Mouse (Mus musculus): ENCODE results near the gene Acp5. TPM values are rescaled to one million over a fixed set of nuclear protein-coding genes. Genes with fewer than 3 reads are reported as not detected.

The Acp5 gene
- 7.4 and 23.8 TPM in 2 replicates for polyA plus RNA-seq (2012; ENCODE audit: insufficient read depth, low replicate concordance)

DNA sequence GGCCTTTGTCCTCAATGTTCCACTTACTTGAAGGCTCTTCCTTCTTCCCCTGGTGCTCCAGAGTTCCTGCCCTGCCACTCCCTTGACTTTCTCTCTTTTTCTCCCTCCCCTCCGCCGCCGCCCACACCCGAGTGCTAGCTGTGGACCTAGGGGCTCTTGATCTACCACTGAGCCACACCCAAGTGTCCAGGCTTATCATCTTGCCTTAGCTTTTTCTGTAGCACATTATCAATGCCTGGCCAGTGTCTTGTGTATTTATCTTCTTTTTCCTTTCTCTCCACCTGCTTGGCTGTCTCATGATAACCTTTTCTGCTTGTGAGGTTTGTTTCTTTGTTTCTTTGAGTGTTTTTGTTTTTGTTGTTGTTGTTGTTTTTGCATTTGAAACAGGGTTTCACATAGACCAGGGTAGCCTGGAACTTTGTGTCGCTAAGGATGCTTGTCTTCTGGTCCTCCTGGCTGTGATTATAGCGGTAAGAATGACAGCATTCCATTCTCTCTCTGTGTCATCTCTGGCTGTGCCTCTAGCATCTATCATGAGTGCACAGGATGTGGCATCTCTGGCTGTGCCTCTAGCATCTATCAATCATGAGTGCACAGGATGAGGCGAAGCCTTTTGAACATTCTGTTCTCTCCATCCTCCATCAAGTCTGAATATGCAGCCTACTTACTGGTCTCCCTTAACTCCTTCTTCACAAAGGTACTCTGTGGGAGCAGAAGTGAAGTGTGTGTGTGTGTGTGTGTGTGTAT is at the start of gene Acp5:
Acp5 (minus strand) TSS at position 68 of the 747 bp plus-strand sequence.
- Histone ChIP-seq H3K36me3 (replicated peaks; ENCODE audit: low read length) (no peaks in the 10 kb centered on the region), H3K9me3 (peaks cover 12% of the 10 kb centered on the region), H3K4me3 (replicated peaks) (no peak within 1 kb of the TSS), H3K4me1 (peaks cover 15% of the 10 kb centered on the region), H3K27me3 (replicated peaks) (peaks cover 25% of the 10 kb centered on the region)
- no peak for TF ChIP-seq FLI1 (IDR thresholded peaks at IDR 0.05; ENCODE audit: low read length)
- no peak for TF ChIP-seq GATA1 (IDR thresholded peaks at IDR 0.05; ENCODE audit: borderline replicate concordance, low read length)

DNA sequence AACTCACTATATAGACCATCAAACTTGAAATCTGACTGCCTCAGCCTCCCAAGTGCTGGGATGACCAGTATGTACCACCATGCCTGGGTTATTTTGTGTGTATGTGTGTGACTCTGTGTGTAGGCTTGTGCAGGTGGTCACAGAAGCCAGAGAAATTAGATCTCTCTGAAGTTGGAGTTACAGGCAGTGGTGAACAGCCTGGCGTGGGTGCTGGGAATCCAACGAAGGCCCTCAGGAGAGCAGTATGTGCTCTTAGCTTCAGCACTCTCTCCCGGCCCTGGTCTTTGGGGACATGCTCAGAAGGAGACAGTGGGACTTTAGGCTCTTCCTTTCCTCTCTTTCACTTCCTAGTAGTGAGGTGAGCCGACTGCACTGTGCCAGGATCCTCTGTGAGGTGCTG is 36.8 kb upstream of the Acp5 start:
- no peaks in the 10 kb centered on the region for H3K36me3 ChIP-seq (replicated peaks; ENCODE audit: low read length)
- H3K4me3 ChIP-seq (replicated peaks) = no peak overlapping the region
- no peak for TF ChIP-seq GATA1 (IDR thresholded peaks at IDR 0.05; ENCODE audit: borderline replicate concordance, low read length)
- no peaks in the 10 kb centered on the region for H3K4me1 ChIP-seq
- H3K27me3 ChIP-seq (replicated peaks) = no peaks in the 10 kb centered on the region
- peaks cover 13% of the 10 kb centered on the region for H3K9me3 ChIP-seq

GRCm38 (mm10) chr9:22169327-22169726 is 33.8 kb upstream of the Acp5 start:
- Histone ChIP-seq H3K4me1 (no peaks in the 10 kb centered on the region), H3K4me3 (replicated peaks) (no peak overlapping the region), H3K36me3 (replicated peaks; ENCODE audit: low read length) (no peaks in the 10 kb centered on the region), H3K9me3 (peaks cover 16% of the 10 kb centered on the region), H3K27me3 (replicated peaks) (no peaks in the 10 kb centered on the region)
- TF ChIP-seq FLI1 (IDR thresholded peaks at IDR 0.05; ENCODE audit: low read length) (no peak), GATA1 (IDR thresholded peaks at IDR 0.05; ENCODE audit: borderline replicate concordance, low read length) (no peak)

DNA sequence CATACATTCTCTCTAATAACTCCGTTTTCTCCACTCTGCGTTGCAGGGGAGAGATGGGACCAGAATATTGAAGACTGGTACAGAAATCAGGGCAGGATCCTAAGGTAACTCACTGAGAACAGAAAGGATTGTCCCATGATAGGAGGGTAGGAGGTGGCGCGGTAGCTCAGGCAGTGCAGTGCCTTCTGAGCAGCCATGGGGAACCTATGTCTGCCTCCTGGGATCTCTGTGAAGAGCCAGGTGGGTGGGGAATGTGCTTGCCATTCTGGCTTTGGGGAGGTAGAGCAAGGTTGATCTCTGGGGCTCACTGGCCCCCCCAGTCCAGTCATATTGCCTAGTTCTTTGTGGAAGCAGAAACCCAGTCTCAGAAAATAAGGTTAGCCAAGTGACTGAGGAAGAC is 32.2 kb upstream of the Acp5 start:
- TF ChIP-seq FLI1 (IDR thresholded peaks at IDR 0.05; ENCODE audit: low read length) (no peak), GATA1 (IDR thresholded peaks at IDR 0.05; ENCODE audit: borderline replicate concordance, low read length) (no peak)
- Histone ChIP-seq H3K27me3 (replicated peaks) (no peaks in the 10 kb centered on the region), H3K4me1 (no peaks in the 10 kb centered on the region), H3K36me3 (replicated peaks; ENCODE audit: low read length) (no peaks in the 10 kb centered on the region), H3K9me3 (peaks cover 16% of the 10 kb centered on the region), H3K4me3 (replicated peaks) (no peak overlapping the region)

GRCm38 (mm10) chr9:22166686-22167085 is 31.2 kb upstream of the Acp5 start:
- H3K36me3 ChIP-seq (replicated peaks; ENCODE audit: low read length) = no peaks in the 10 kb centered on the region
- H3K9me3 ChIP-seq = peaks cover 12% of the 10 kb centered on the region
- H3K27me3 ChIP-seq (replicated peaks) = no peaks in the 10 kb centered on the region
- no peak overlapping the region for H3K4me3 ChIP-seq (replicated peaks)
- no peaks in the 10 kb centered on the region for H3K4me1 ChIP-seq
- TF ChIP-seq FLI1 (IDR thresholded peaks at IDR 0.05; ENCODE audit: low read length) (no peak), GATA1 (IDR thresholded peaks at IDR 0.05; ENCODE audit: borderline replicate concordance, low read length) (no peak)

GRCm38 (mm10) chr9:22165964-22166363 is 30.5 kb upstream of the Acp5 start:
- Histone ChIP-seq H3K4me3 (replicated peaks) (no peak overlapping the region), H3K27me3 (replicated peaks) (no peaks in the 10 kb centered on the region), H3K36me3 (replicated peaks; ENCODE audit: low read length) (no peaks in the 10 kb centered on the region), H3K9me3 (peaks cover 12% of the 10 kb centered on the region), H3K4me1 (no peaks in the 10 kb centered on the region)
- no peak for TF ChIP-seq GATA1 (IDR thresholded peaks at IDR 0.05; ENCODE audit: borderline replicate concordance, low read length)
- TF ChIP-seq FLI1 (IDR thresholded peaks at IDR 0.05; ENCODE audit: low read length) = no peak

DNA sequence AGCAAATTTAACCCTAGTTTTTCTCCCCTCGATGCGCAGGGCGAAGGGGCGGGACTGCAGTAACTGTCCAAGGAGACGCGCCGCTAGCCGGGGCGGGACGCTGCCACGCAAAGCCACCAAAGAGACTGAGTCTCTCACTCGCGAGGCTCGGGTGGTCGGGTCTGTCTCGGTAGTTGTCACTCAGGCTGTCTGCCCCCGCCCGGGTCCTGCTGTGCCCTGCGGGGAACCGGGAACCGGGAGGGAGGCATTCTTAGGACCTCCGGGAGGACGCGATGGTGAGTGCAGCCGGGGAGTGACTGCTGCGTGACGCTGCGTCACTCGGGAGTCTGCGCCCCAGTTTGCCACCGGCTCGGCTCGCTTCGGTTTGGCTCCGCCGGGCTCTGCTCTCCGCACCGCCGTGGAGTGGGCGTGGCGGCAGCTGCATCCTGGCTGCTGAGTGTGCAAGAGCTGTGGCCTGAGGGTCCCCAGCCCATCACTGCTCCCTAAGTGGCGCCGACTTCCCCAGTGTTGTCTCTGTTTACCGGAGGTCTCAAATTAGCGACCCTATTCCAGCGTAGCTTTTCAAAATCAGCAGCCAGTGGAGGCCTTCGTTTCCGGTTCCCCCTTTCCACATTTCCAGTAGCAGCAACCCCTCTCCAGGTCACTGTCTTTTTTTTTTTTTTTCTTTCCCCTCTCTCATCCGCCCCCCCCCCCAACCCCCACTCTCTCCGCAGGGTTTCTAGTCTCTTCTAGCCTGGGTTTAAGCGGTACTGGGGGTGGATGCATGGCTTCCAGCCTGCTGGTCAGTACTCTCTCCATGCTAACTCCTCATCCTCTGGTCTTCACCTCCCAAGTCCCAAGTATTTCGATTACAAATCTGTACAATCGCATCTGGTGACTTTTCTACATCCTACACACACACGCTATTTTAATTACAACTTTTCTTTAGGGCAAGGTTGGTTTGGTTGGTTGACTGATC is 29.5 kb upstream of the Acp5 start:
- Histone ChIP-seq H3K27me3 (replicated peaks) (no peaks in the 10 kb centered on the region), H3K4me1 (no peaks in the 10 kb centered on the region), H3K4me3 (replicated peaks) (peak overlapping the region; percentile 82), H3K36me3 (replicated peaks; ENCODE audit: low read length) (no peaks in the 10 kb centered on the region), H3K9me3 (peaks cover 12% of the 10 kb centered on the region)
- TF ChIP-seq GATA1 (IDR thresholded peaks at IDR 0.05; ENCODE audit: borderline replicate concordance, low read length) (no peak), FLI1 (IDR thresholded peaks at IDR 0.05; ENCODE audit: low read length) (no peak)

DNA sequence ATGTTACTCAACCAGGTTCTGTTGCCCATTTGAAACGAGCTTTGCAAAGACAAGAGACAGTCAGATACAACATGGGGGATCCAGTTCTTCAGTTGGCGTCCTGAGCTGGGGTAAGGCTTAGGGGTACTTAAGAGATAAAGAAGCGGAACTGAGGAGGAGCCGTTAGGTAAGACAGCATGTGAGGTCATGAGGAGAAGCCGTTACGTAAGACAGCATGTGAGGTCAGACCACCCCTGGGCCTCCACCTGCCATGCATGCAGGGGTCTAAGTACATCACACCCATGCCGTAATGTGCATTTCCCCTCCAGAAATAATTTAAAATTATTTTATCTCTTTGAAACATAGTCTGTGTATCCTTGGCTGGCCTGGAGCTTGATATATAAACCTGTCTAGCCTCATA is 27.4 kb upstream of the Acp5 start:
- H3K27me3 ChIP-seq (replicated peaks) = no peaks in the 10 kb centered on the region
- TF ChIP-seq FLI1 (IDR thresholded peaks at IDR 0.05; ENCODE audit: low read length) (no peak), GATA1 (IDR thresholded peaks at IDR 0.05; ENCODE audit: borderline replicate concordance, low read length) (no peak)
- H3K36me3 ChIP-seq (replicated peaks; ENCODE audit: low read length) = peaks cover 9% of the 10 kb centered on the region
- H3K4me3 ChIP-seq (replicated peaks) = no peak overlapping the region
- H3K9me3 ChIP-seq = peaks cover 12% of the 10 kb centered on the region
- H3K4me1 ChIP-seq = peaks cover 2% of the 10 kb centered on the region

DNA sequence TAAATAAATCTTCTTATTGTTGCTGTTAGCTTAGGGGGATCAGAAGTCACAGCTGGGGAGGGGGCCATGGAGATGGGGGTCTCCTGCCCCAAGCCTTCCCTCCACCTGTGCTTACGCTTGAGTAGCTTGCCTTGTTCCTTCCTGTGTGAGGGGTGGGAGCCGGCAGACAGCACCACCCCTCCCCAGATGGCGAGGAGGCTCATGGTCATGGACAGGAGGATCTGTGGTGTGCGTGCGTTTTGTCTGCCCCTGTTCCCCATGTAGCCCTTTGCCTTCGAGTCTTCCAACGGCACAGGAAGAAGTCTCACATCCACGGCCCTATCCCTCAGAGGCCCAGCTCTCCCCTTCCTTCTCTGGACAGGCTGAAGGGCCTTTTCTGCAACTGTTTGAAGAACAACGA is 26.8 kb upstream of the Acp5 start:
- H3K9me3 ChIP-seq = peaks cover 10% of the 10 kb centered on the region
- TF ChIP-seq FLI1 (IDR thresholded peaks at IDR 0.05; ENCODE audit: low read length) (no peak), GATA1 (IDR thresholded peaks at IDR 0.05; ENCODE audit: borderline replicate concordance, low read length) (no peak)
- H3K36me3 ChIP-seq (replicated peaks; ENCODE audit: low read length) = peaks cover 10% of the 10 kb centered on the region
- peaks cover 8% of the 10 kb centered on the region for H3K4me1 ChIP-seq
- no peaks in the 10 kb centered on the region for H3K27me3 ChIP-seq (replicated peaks)
- no peak overlapping the region for H3K4me3 ChIP-seq (replicated peaks)

DNA sequence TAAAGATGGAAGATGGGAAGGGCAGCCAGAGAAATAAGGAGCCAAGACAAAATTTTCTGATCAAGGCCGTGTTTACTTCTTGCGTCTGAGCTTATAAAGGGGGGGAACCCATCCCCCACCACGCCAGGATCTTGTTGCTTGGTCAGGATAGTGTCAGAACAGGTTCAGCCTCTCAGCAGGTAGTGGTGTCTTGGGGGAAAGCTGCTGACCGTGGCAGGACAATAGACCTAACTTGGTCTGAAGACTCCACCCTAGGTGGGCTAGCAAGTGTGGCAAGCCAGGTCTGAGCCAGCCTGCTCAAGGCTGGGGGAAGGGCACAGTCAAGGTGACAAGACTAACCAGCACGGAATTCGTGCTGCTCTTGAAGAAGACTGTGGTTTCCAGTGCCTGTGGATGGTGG is 25.8 kb upstream of the Acp5 start:
- H3K9me3 ChIP-seq = no peaks in the 10 kb centered on the region
- TF ChIP-seq FLI1 (IDR thresholded peaks at IDR 0.05; ENCODE audit: low read length) (no peak), GATA1 (IDR thresholded peaks at IDR 0.05; ENCODE audit: borderline replicate concordance, low read length) (no peak)
- peaks cover 10% of the 10 kb centered on the region for H3K36me3 ChIP-seq (replicated peaks; ENCODE audit: low read length)
- H3K4me3 ChIP-seq (replicated peaks) = no peak overlapping the region
- H3K27me3 ChIP-seq (replicated peaks) = no peaks in the 10 kb centered on the region
- peaks cover 14% of the 10 kb centered on the region for H3K4me1 ChIP-seq
